Mouse (Mus musculus): ENCODE measurements around the gene Cybrd1. TPM values are rescaled to one million over a fixed set of nuclear protein-coding genes. Genes with fewer than 3 reads are reported as not detected.

Cybrd1 gene
- polyA plus RNA-seq, 1 experiment from 2014 or later: 1.6 TPM

GRCm38 (mm10) chr2:71116151-71116550 is 1.6 kb upstream of the Cybrd1 start:
- WGBS: 96% methylated on average over 4 of the region's 4 CpGs
- H3K36me3 ChIP-seq (ENCODE audit: control insufficient read depth, insufficient read depth, low read length): no peaks in the 10 kb centered on the region
- no peak overlapping the region for H3K4me3 ChIP-seq (replicated peaks; ENCODE audit: low read depth, low read length)
- DNase-seq (no peak), ATAC-seq (ENCODE audit: low FRiP score, low TSS enrichment) (no peak)
- no peak overlapping the region for H3K27ac ChIP-seq (replicated peaks; ENCODE audit: low read depth, low read length)
- no peak overlapping the region for H3K4me2 ChIP-seq (ENCODE audit: low read length)
- 0 out of 2 replicates have a peak, but pooled peaks cover 3% of the 10 kb centered on the region for H3K9me3 ChIP-seq (ENCODE audit: control insufficient read depth, low read length)
- no peak overlapping the region for H3K9ac ChIP-seq (replicated peaks; ENCODE audit: low read length)
- peaks cover 26% of the 10 kb centered on the region for H3K27me3 ChIP-seq (ENCODE audit: control insufficient read depth, insufficient read depth, low read length)
- peaks cover 9% of the 10 kb centered on the region for H3K4me1 ChIP-seq (ENCODE audit: control insufficient read depth, insufficient read depth, low read length)

GRCm38 (mm10) chr2:71120844-71121243 is 3.1 kb downstream of the Cybrd1 start:
- Histone ChIP-seq H3K9me3 (ENCODE audit: control insufficient read depth, low read length) (0 out of 2 replicates have a peak, but pooled peaks cover 3% of the 10 kb centered on the region), H3K4me3 (replicated peaks; ENCODE audit: low read depth, low read length) (no peak overlapping the region), H3K4me2 (ENCODE audit: low read length) (no peak overlapping the region), H3K27me3 (ENCODE audit: control insufficient read depth, insufficient read depth, low read length) (peaks cover 26% of the 10 kb centered on the region), H3K27ac (replicated peaks; ENCODE audit: low read depth, low read length) (no peak overlapping the region), H3K36me3 (ENCODE audit: control insufficient read depth, insufficient read depth, low read length) (no peaks in the 10 kb centered on the region), H3K9ac (replicated peaks; ENCODE audit: low read length) (no peak overlapping the region), H3K4me1 (ENCODE audit: control insufficient read depth, insufficient read depth, low read length) (peaks cover 9% of the 10 kb centered on the region)
- WGBS: 76% methylated on average over 10 of the region's 10 CpGs
- DNase-seq (peak; percentile 15), ATAC-seq (ENCODE audit: low FRiP score, low TSS enrichment) (no peak)

- Histone ChIP-seq H3K4me1 (ENCODE audit: control insufficient read depth, insufficient read depth, low read length) (peaks cover 9% of the 10 kb centered on the region), H3K4me2 (ENCODE audit: low read length) (no peak overlapping the region), H3K27me3 (ENCODE audit: control insufficient read depth, insufficient read depth, low read length) (peaks cover 26% of the 10 kb centered on the region), H3K27ac (replicated peaks; ENCODE audit: low read depth, low read length) (no peak overlapping the region), H3K4me3 (replicated peaks; ENCODE audit: low read depth, low read length) (no peak overlapping the region), H3K9ac (replicated peaks; ENCODE audit: low read length) (no peak overlapping the region), H3K36me3 (ENCODE audit: control insufficient read depth, insufficient read depth, low read length) (no peaks in the 10 kb centered on the region), H3K9me3 (ENCODE audit: control insufficient read depth, low read length) (no peaks in the 10 kb centered on the region)
- no peak for ATAC-seq (ENCODE audit: low FRiP score, low TSS enrichment)
- WGBS: 7% methylated on average over 5 of the region's 5 CpGs
- peak; percentile 55 for DNase-seq
These were observed 3.7 kb downstream of the Cybrd1 start for GRCm38 (mm10) chr2:71121406-71121805.

- Histone ChIP-seq H3K36me3 (ENCODE audit: control insufficient read depth, insufficient read depth, low read length) (no peaks in the 10 kb centered on the region), H3K4me2 (ENCODE audit: low read length) (no peak overlapping the region), H3K27ac (replicated peaks; ENCODE audit: low read depth, low read length) (no peak overlapping the region), H3K9me3 (ENCODE audit: control insufficient read depth, low read length) (no peaks in the 10 kb centered on the region), H3K4me3 (replicated peaks; ENCODE audit: low read depth, low read length) (no peak overlapping the region), H3K9ac (replicated peaks; ENCODE audit: low read length) (no peak overlapping the region), H3K27me3 (ENCODE audit: control insufficient read depth, insufficient read depth, low read length) (peaks cover 20% of the 10 kb centered on the region), H3K4me1 (ENCODE audit: control insufficient read depth, insufficient read depth, low read length) (peaks cover 9% of the 10 kb centered on the region)
- 76% methylated on average over 13 of the region's 13 CpGs for WGBS
- DNase-seq (peak; percentile 18), ATAC-seq (ENCODE audit: low FRiP score, low TSS enrichment) (no peak)
These were observed 4.7 kb downstream of the Cybrd1 start for GRCm38 (mm10) chr2:71122268-71123029.

- no peak for DNase-seq
- Histone ChIP-seq H3K9ac (replicated peaks; ENCODE audit: low read length) (no peak overlapping the region), H3K27me3 (ENCODE audit: control insufficient read depth, insufficient read depth, low read length) (0 out of 2 replicates have a peak, but pooled peaks cover 9% of the 10 kb centered on the region), H3K4me3 (replicated peaks; ENCODE audit: low read depth, low read length) (no peak overlapping the region), H3K27ac (replicated peaks; ENCODE audit: low read depth, low read length) (no peak overlapping the region), H3K36me3 (ENCODE audit: control insufficient read depth, insufficient read depth, low read length) (no peaks in the 10 kb centered on the region), H3K4me2 (ENCODE audit: low read length) (no peak overlapping the region), H3K4me1 (ENCODE audit: control insufficient read depth, insufficient read depth, low read length) (no peaks in the 10 kb centered on the region), H3K9me3 (ENCODE audit: control insufficient read depth, low read length) (no peaks in the 10 kb centered on the region)
- ATAC-seq (ENCODE audit: low FRiP score, low TSS enrichment): no peak
- WGBS: 70% methylated on average over 2 of the region's 2 CpGs
These were observed 5.9 kb downstream of the Cybrd1 start for GRCm38 (mm10) chr2:71123591-71123990.

GRCm38 (mm10) chr2:71127779-71128534 is 10.2 kb downstream of the Cybrd1 start:
- 84% methylated on average over 10 of the region's 10 CpGs for WGBS
- no peak overlapping the region for H3K4me2 ChIP-seq (ENCODE audit: low read length)
- no peak for DNase-seq
- no peaks in the 10 kb centered on the region for H3K36me3 ChIP-seq (ENCODE audit: control insufficient read depth, insufficient read depth, low read length)
- H3K4me1 ChIP-seq (ENCODE audit: control insufficient read depth, insufficient read depth, low read length): no peaks in the 10 kb centered on the region
- no peaks in the 10 kb centered on the region for H3K27me3 ChIP-seq (ENCODE audit: control insufficient read depth, insufficient read depth, low read length)
- H3K9me3 ChIP-seq (ENCODE audit: control insufficient read depth, low read length): no peaks in the 10 kb centered on the region
- H3K4me3 ChIP-seq (replicated peaks; ENCODE audit: low read depth, low read length): no peak overlapping the region
- H3K27ac ChIP-seq (replicated peaks; ENCODE audit: low read depth, low read length): no peak overlapping the region
- no peak overlapping the region for H3K9ac ChIP-seq (replicated peaks; ENCODE audit: low read length)
- no peak for ATAC-seq (ENCODE audit: low FRiP score, low TSS enrichment)

- Histone ChIP-seq H3K36me3 (ENCODE audit: control insufficient read depth, insufficient read depth, low read length) (no peaks in the 10 kb centered on the region), H3K4me1 (ENCODE audit: control insufficient read depth, insufficient read depth, low read length) (no peaks in the 10 kb centered on the region), H3K9ac (replicated peaks; ENCODE audit: low read length) (no peak overlapping the region), H3K9me3 (ENCODE audit: control insufficient read depth, low read length) (no peaks in the 10 kb centered on the region), H3K4me2 (ENCODE audit: low read length) (no peak overlapping the region), H3K4me3 (replicated peaks; ENCODE audit: low read depth, low read length) (no peak overlapping the region), H3K27ac (replicated peaks; ENCODE audit: low read depth, low read length) (no peak overlapping the region), H3K27me3 (ENCODE audit: control insufficient read depth, insufficient read depth, low read length) (no peaks in the 10 kb centered on the region)
- WGBS: 91% methylated on average over 2 of the region's 2 CpGs
- no peak for ATAC-seq (ENCODE audit: low FRiP score, low TSS enrichment)
- no peak for DNase-seq
These were observed 12.6 kb downstream of the Cybrd1 start for GRCm38 (mm10) chr2:71130366-71130765.

GRCm38 (mm10) chr2:71131866-71132496 is 14.3 kb downstream of the Cybrd1 start:
- WGBS: 75% methylated on average over 3 of the region's 3 CpGs

More at GRCm38 (mm10) chr2:71131866-71132496, 14.3 kb downstream of the Cybrd1 start:
- no peaks in the 10 kb centered on the region for H3K9me3 ChIP-seq (ENCODE audit: control insufficient read depth, low read length)
- no peak overlapping the region for H3K27ac ChIP-seq (replicated peaks; ENCODE audit: low read depth, low read length)
- no peaks in the 10 kb centered on the region for H3K4me1 ChIP-seq (ENCODE audit: control insufficient read depth, insufficient read depth, low read length)
- H3K4me2 ChIP-seq (ENCODE audit: low read length): no peak overlapping the region
- H3K36me3 ChIP-seq (ENCODE audit: control insufficient read depth, insufficient read depth, low read length): no peaks in the 10 kb centered on the region
- no peaks in the 10 kb centered on the region for H3K27me3 ChIP-seq (ENCODE audit: control insufficient read depth, insufficient read depth, low read length)
- DNase-seq (no peak), ATAC-seq (ENCODE audit: low FRiP score, low TSS enrichment) (no peak)
- no peak overlapping the region for H3K9ac ChIP-seq (replicated peaks; ENCODE audit: low read length)
- H3K4me3 ChIP-seq (replicated peaks; ENCODE audit: low read depth, low read length): no peak overlapping the region
